Mouse (Mus musculus) gastrocnemius, adult 2 months (tissue): ENCODE data around the gene Nfyb. TPM values are rescaled to one million over a fixed set of nuclear protein-coding genes. Genes with fewer than 3 reads are reported as not detected.

Experiments
- DNase-seq: peaks from one replicate; pipeline ENCODE4 v3.0.0; 2022
- H3K27ac ChIP-seq: fragments of 200-600 bp; 2 replicates; pipeline ENCODE4 v1.8.1; 2022; ENCODE audit warnings: mild to moderate bottlenecking
- H3K4me3 ChIP-seq: fragments of 200-600 bp; 2 replicates; pipeline ENCODE4 v1.8.1; 2022; ENCODE audit warnings: mild to moderate bottlenecking, moderate library complexity
- CTCF ChIP-seq: fragments of 200-600 bp; IDR thresholded peaks from 2 replicates; pipeline ENCODE4 v1.8.1; 2022; ENCODE audit warnings: antibody characterized with exemption, mild to moderate bottlenecking, moderate library complexity
- intact Hi-C: fragments of 180-260 bp; cut with DNase I; formaldehyde crosslinking; loops from one replicate; pipeline ENCODE4 v1.15.1; 2025
- total RNA-seq, 2 experiments: library from RNA; stranded (reverse); gene quantifications; 2 replicates each; pipeline ENCODE4 v1.2.3; 2021

The Nfyb gene
- total RNA-seq, 2 experiments from 2014 or later: 31.7 to 37.5 TPM

DNA sequence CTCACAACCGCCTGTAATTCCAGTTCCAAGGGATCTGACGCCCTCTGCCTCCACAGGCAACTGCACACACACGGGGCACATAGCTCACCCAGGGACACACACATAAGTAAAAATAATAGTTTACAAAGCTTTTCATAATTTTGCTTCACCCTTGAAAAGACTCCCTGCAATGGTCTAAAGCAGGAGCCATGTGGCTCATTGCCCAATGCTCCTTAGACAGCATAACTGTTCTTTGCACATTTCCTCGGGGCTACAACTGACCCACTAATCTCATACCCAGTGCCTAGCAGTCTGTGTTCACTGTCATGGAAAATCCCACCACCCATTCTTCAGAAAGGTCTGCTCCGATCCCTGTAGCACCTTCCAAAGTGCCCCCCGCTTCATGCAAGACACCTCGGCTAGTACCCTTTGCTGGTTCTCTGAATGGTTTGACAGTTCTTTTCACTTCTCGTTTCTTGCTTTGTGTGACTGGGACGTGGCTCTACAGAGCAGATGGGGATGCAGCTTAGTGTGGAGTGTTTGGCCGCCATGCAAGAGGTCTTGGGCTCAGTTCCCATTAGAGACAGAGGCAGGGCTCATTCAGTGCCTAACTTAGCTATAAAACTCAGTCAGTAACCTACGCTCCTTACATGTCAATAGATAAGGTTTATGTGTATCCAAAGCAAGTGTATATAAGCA lies 8.6 kb downstream of the Nfyb start:
- no peak overlapping the region for H3K4me3 ChIP-seq
- H3K27ac ChIP-seq: no peak overlapping the region
- no peak for DNase-seq
- TF ChIP-seq CTCF: no peak
- intact Hi-C loops: no loop called here

DNA sequence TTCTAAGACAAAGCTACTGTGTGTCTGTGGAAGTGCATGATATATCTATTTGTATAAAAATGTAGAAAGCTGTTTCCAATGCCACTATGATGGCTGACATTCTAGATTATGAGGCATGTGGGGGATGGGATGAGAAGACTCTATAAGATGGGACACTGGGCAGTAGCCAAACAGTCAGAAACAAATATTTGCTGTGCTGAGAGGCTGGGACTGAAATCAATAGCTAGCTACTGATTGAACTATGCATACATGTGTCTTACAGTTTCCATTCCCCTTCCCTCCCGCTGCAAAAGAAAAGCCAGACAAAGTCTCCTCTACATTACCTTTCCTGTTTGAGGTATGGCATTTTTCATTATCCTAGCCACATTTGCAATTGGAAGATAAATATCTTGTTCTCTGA lies 9.3 kb downstream of the Nfyb start:
- TF ChIP-seq CTCF: no peak
- H3K4me3 ChIP-seq: no peak overlapping the region
- no peak overlapping the region for H3K27ac ChIP-seq
- intact Hi-C loops: no loop called here
- no peak for DNase-seq

DNA sequence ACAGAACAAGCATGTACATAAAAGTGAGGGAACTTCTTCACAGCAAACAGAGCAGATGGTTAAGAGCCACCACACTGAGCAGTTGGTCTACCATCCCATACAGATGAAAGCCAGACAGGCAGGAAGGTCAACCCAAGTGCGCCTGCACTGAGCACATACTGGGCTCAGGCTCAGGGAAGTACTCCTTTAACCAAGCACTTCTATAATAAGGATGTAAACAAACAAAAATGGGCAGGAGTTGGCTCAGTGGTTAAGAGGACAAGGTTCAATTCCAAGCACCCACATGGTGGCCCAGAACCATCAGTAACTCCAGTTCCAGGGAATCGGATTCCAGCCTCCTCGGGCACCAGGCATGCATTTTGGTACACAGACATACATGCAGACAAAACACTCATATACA lies 11.0 kb downstream of the Nfyb start:
- H3K27ac ChIP-seq: no peak overlapping the region
- DNase-seq: no peak
- no peak for TF ChIP-seq CTCF
- no peak overlapping the region for H3K4me3 ChIP-seq
- intact Hi-C loops: no loop called here

DNA sequence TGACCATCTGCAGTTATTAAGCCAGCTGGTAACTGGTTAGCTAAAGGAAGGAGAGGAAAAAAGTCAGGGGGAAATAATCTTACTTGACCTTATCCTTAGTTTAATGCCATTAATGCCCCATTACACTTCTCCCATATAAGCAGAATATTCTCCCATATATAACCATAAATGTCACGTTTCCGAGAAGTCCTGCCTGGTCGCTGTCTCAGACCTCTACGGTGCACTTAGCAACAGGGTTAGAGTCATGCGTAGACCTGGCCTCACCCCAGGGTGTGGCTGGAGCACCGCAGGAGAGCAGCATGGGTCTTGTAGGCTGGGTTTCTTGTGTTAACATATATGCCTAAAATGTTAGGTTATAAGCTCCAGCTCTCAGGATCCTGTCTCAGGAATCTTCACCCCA lies 13.2 kb downstream of the Nfyb start:
- no peak for TF ChIP-seq CTCF
- intact Hi-C loops: no loop called here
- Histone ChIP-seq H3K4me3 (no peak overlapping the region), H3K27ac (no peak overlapping the region)
- DNase-seq: no peak

DNA sequence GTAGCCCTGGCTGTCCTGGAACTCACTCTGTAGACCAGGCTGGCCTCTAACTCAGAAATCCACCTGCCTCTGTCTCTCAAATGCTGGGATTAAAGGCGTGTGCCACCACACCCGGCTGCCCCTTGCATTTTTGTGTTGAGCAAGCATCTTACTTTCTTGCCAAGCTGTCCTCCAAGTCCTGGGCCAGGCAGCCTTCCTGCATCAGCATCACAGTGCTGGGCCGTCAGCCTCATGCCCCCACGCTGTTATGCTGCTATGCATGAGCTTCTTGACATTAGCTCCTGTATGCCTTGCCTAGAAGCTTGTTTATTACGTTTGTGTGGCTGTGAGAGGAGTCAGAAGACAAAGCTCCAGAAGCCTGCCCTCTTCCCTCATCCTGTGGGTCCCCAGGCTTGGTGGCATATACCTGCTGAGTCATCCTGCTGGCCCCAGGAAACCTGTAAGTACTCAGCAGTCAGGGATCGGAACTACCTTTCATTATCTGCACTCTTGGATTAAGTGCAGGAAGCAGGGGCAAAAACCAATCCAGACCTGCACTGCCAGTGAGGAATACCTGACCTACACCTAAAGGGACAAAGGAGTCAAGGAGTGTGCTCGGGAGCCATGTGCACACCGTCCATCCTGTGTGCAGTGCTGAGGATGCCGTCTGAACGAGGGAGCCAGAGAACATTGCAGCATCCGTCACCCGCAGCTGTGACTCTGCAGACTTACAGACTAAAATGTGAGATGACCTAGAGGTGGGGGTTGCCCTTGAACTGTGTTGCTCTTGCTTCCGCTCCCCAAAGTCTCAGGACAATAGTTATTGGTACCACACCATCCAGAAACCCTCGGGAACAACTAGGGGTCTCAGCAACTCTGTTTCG lies 16.7 kb downstream of the Nfyb start:
- intact Hi-C loops: no loop called here
- Histone ChIP-seq H3K4me3 (no peak overlapping the region), H3K27ac (no peak overlapping the region)
- DNase-seq: no peak
- no peak for TF ChIP-seq CTCF

DNA sequence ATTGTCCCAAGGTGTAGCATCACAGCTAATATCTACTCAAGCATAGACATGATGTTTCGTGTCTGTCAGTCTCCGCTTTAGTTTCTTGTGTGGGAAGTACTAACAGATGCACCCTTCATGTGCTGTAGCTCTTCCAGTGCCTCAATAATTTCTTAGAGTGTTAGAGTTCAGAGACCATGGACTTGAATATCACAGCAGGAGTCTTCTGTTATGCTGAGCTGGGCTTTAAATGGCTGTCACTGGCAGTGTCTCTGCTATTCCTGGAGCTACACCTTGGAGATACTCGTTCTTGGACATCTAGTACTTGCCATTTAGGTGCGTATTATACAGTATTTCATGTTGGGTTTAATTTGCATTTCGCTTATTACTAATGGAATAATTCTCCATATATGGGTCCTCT lies 18.6 kb downstream of the Nfyb start:
- no peak for DNase-seq
- TF ChIP-seq CTCF: no peak
- no peak overlapping the region for H3K27ac ChIP-seq
- H3K4me3 ChIP-seq: no peak overlapping the region
- intact Hi-C loops: no loop called here

DNA sequence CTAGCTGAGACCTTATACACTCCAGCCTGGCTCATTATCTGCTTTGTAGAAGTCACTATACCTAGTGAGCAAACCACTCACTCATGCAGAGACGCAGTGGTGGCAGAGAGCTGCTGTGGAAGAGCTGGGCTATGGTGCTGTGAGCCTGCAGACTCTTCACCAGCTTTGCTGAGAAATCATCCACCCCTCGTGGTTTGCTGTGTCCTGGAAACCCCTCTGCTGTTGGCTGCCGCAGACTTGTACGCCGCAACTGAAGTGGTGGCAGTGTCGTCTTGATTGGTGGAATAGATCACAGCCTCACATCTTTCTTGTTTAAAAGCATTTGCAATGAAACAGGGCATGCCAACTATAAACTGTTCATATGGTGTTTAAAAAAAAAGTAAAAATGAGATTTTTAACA lies 19.6 kb downstream of the Nfyb start:
- intact Hi-C loops: no loop called here
- H3K4me3 ChIP-seq: no peak overlapping the region
- H3K27ac ChIP-seq: no peak overlapping the region
- no peak for DNase-seq
- TF ChIP-seq CTCF: no peak

DNA sequence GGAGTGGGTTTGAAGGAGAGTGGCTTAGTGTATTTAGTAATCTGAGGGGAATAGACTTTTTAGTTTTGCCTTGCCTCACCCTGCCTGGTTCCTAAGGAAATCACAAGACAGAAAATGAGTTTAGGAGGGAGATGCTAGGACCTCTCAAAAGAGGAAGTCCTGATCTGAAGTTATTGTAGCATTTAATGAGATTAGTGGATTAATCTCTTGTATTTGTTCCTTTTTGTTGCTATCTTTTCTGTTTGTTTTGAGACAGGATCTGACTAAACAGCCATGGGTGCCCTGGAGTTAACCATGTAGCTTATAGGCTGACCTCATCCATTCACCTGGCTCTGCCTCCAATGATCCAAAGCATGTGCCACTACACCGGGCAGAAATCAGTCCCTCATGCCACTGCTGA lies 21.4 kb downstream of the Nfyb start:
- intact Hi-C loops: no loop called here
- no peak overlapping the region for H3K27ac ChIP-seq
- no peak overlapping the region for H3K4me3 ChIP-seq
- no peak for DNase-seq
- TF ChIP-seq CTCF: no peak

DNA sequence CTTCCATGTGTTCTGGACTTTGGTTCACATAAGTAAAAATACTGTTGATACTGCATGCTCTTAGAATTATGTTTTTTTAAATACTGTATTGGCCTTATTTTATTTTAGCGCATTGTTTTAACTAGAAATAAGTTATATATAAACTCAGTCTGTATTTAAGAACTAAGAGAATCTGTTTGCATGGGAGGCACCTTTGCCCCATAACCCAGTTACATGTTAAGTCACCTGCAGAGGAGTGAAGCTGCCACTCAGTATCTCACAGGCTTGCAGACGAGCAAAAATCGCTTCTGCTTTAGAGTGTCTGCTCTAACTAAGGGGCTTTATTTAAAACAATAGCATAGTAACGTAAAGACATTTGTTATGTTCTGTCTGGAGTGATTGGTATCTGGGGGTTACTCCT lies 22.1 kb downstream of the Nfyb start:
- no peak overlapping the region for H3K4me3 ChIP-seq

DNA sequence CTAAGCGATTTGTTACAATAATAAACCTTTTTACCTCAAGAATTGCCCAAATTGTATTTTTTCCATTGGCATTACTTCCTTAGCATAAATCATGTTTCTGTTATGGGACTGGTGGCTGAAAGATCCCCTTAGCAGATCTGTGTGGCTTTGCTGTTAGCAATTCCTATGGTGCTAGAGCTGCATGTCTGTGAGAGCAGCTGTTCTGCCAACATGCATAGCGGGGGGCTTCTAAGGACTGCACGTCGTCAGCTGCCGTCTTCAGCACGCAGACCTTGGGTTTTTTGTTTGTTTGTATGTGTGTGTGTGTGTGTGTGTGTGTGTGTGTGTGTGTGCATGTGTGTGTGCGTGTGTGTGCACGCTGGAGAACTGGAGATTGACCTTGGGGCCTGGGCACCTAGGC lies 22.6 kb downstream of the Nfyb start:
- no peak for TF ChIP-seq CTCF
- intact Hi-C loops: no loop called here
- DNase-seq: no peak
- no peak overlapping the region for H3K27ac ChIP-seq
- no peak overlapping the region for H3K4me3 ChIP-seq

More for the DNA sequence above, 22.1 kb downstream of the Nfyb start:
- DNase-seq: no peak
- intact Hi-C loops: no loop called here
- TF ChIP-seq CTCF: no peak
- no peak overlapping the region for H3K27ac ChIP-seq

DNA sequence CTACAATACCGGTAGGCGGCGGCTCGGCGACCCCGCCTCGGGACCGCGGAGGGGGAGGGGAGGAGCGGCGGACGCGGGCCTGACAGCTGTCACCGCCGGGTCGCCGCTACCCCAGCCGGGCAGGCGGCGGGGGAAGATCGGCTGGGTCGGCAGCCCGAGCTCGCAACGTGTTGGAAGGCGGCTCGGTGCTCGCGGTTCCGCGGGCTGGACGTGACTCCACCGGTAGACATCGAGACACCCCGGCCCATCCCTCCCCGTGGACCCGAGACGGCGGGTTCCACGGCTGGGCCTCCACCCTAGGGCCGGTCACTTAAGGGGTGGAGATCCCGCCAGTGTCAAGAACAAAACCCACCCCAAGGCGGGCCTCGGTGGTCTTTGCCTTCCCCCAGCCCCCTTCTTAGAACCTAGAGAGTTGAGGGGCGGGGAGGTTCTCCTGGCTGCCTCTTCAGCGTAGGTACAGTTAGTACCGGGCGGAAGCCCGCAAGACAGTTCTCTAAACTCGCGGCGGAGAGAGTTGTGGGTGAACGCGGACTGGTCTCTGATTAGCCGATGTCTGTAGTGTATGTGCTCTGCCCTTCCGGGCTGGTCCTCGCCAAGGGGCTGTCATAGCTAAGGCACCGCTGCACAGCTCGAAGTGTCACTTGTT lies 64.5 kb downstream of the Nfyb start:
- peak; percentile 0; the same call in 1 of the 2 replicates for TF ChIP-seq CTCF
- DNase-seq: peak; percentile 29
- intact Hi-C loops: loop anchor here (1.0 kb wide), 1 partner anchor 64 kb away; no protein-coding TSS in a partner anchor
- peak overlapping the region; percentile 99 for H3K4me3 ChIP-seq
- H3K27ac ChIP-seq: peak overlapping the region; percentile 88

DNA sequence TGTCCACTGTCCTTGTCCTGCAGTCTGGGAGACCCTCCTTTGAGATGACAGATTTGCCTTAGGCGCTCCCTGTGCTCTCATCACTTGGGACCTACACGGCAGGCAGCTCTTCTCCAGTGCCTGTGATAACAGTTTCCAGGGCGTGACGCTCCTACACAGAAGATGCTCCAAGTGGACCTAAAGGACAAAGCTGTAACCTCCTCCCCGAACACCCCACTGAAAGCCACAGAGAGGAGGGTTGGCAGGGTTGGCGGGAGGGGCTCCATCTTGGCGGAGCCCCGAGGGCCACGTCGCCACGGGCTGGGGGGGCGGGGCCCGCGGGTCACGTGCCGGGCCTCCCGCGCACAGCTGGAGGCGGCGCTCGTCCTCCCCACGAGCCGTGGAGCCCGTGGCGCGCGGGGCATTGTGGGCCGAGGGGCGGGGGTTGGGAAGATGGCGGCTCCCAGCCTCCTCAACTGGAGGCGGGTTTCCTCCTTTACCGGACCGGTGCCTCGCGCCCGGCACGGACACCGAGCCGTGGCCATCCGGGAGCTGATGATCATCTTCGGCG lies 65.2 kb downstream of the Nfyb start:
- DNase-seq: peak; percentile 96
- Histone ChIP-seq H3K27ac (peak overlapping the region; percentile 88), H3K4me3 (peak overlapping the region; percentile 99)
- intact Hi-C loops: loop anchor here (1.0 kb wide), 1 partner anchor 65 kb away; no protein-coding TSS in a partner anchor
- TF ChIP-seq CTCF: peak; percentile 4; the same call in 1 of the 2 replicates

Other genes starting within 250 kb of the Nfyb start
- 10 to 100 TPM; 31.5 to 43.1 TPM for gene 1190007I07Rik, start 140.9 kb downstream of the Nfyb start, total RNA-seq
- 10 to 100 TPM; 14.2 to 17.4 TPM for gene Tdg, start 134.3 kb downstream of the Nfyb start, total RNA-seq
- 1 to 10 TPM; 1.5 to 3.0 TPM for gene Glt8d2, start 73.5 kb downstream of the Nfyb start, total RNA-seq
- gene Hcfc2, start 68.0 kb downstream of the Nfyb start, total RNA-seq: 10 to 100 TPM; 23.0 to 25.5 TPM
- gene Txnrd1, start 69.8 kb upstream of the Nfyb start, total RNA-seq: 10 to 100 TPM; 58.2 to 76.0 TPM
- 1 to 10 TPM in 1 of 2 experiments, under 1 TPM in 1; 0.59 to 2.5 TPM for gene Eid3, start 102.5 kb upstream of the Nfyb start, total RNA-seq
- gene Chst11, start 221.4 kb upstream of the Nfyb start, total RNA-seq: 1 to 10 TPM; 1.1 to 1.8 TPM